Mouse (Mus musculus): ENCODE data around the gene Htr2a. TPM values are rescaled to one million over a fixed set of nuclear protein-coding genes. Genes with fewer than 3 reads are reported as not detected.

The Htr2a gene
- total and polyA plus RNA-seq, 3 experiments: 0.04 TPM; not detected in 2

DNA sequence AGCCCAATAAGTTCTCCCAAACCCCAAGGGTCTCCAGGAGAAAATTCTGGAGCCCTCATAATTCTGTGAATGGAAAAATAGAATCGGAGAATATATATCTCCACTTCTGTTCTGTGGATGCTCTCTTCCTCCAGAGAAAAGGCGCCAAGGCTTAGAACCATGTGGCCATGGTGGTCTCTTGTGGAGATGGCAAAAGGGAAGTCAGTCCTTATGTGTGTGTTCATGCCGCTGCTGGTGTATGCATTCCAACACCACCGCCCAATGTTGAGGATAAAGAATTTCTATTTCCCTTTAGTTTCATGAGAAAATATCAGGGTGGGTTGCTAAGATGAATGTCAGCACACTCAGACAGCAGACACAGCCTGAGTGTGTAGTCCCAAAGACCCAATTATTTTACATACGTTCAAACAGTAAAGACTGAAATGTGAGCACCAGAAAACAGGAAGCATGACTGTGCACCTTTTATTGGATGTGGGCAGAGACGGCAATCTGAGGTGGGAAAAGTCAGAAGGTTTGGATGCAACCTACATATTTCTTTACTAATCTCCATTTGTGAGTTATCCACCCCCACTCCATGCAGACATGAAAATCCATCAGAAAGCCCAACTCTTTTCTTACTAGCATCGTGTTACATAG is 37.4 kb upstream of the Htr2a start:
- Histone ChIP-seq H3K79me2 (replicated peaks; ENCODE audit: control insufficient read depth, extremely low read depth, insufficient read depth, poor library complexity, severe bottlenecking) (no peaks in the 10 kb centered on the region), H3K4me3 (replicated peaks in 1 of 3; ENCODE audit: low read depth in 2 of 3, low read length in 2 of 3, poor library complexity in 1 of 3) (no peak overlapping the region), H3K27me3 (replicated peaks) (no peaks in the 10 kb centered on the region), H3K9ac (ENCODE audit: insufficient read depth, low read depth) (no peak overlapping the region), H3K9me3 (replicated peaks; ENCODE audit: low read length) (no peaks in the 10 kb centered on the region), H3K4me1 (ENCODE audit: control insufficient read depth in 1 of 2, insufficient read depth in 2 of 2) (peaks cover 2 to 3% of the 10 kb centered on the region in 2 experiments; a peak in 1 of 4 replicates), H3K36me3 (replicated peaks in 1 of 2; ENCODE audit: control insufficient read depth in 1 of 2, insufficient read depth in 1 of 2, low read length in 1 of 2) (no peaks in the 10 kb centered on the region), H3K4me2 (ENCODE audit: insufficient read depth, low read depth, poor library complexity, severe bottlenecking) (no peak overlapping the region; the same call in 1 of the 2 replicates), H3K27ac (ENCODE audit: insufficient read depth, low read depth) (no peak overlapping the region)
- in situ Hi-C loops (cut with MboI; ENCODE audit: low pct_ligation_motif_present, low pct_unique_long_range_greater_than_20kb, low sequenced_read_pairs) (no loop called here), dilution Hi-C loops (cut with MboI; ENCODE audit: extremely low pct_ligation_motif_present, extremely low pct_unique_long_range_greater_than_20kb, low sequenced_read_pairs) (no loop called here)
- TF ChIP-seq RCOR1 (conservative IDR thresholded peaks at IDR 0.05; ENCODE audit: low read depth, low read length) (no peak), NELFE (IDR thresholded peaks at IDR 0.05; ENCODE audit: low read depth, low read length) (no peak), UBTF (IDR thresholded peaks at IDR 0.05; ENCODE audit: low read depth, low read length) (no peak), CHD1 (IDR thresholded peaks at IDR 0.05; ENCODE audit: low read depth, low read length) (no peak), ZMIZ1 (IDR thresholded peaks at IDR 0.05; ENCODE audit: low read depth, low read length) (no peak), MXI1 (IDR thresholded peaks at IDR 0.05; ENCODE audit: low read depth, low read length) (no peak), CTCF (conservative IDR thresholded peaks at IDR 0.05 in 1 of 2, IDR thresholded peaks at IDR 0.05 in 1 of 2; ENCODE audit: low read depth in 2 of 2, low read length in 2 of 2) (no peak), RAD21 (IDR thresholded peaks at IDR 0.05; ENCODE audit: low read depth, low read length) (no peak), JUN (IDR thresholded peaks at IDR 0.05; ENCODE audit: insufficient read depth, low read depth, low read length) (no peak), ETS1 (conservative IDR thresholded peaks at IDR 0.05; ENCODE audit: low read depth, low read length) (no peak), E2F4 (IDR thresholded peaks at IDR 0.05; ENCODE audit: insufficient replicate concordance, low read depth, low read length) (no peak), CHD2 (IDR thresholded peaks at IDR 0.05; ENCODE audit: low read length) (no peak), ZKSCAN1 (IDR thresholded peaks at IDR 0.05; ENCODE audit: borderline replicate concordance, low read depth, low read length) (no peak), MYC (IDR thresholded peaks at IDR 0.05; ENCODE audit: low read depth, low read length) (no peak)
- DNase-seq (ENCODE audit: extremely low read depth): no peak

- DNase-seq (ENCODE audit: extremely low read depth): no peak
- H3K9ac ChIP-seq (ENCODE audit: insufficient read depth, low read depth): no peak overlapping the region
- no peak overlapping the region for H3K4me3 ChIP-seq (replicated peaks in 1 of 3; ENCODE audit: low read depth in 2 of 3, low read length in 2 of 3, poor library complexity in 1 of 3)
- H3K4me1 ChIP-seq (ENCODE audit: control insufficient read depth in 1 of 2, insufficient read depth in 2 of 2): no peaks in the 10 kb centered on the region
- in situ Hi-C loops (cut with MboI; ENCODE audit: low pct_ligation_motif_present, low pct_unique_long_range_greater_than_20kb, low sequenced_read_pairs): no loop called here
- dilution Hi-C loops (cut with MboI; ENCODE audit: extremely low pct_ligation_motif_present, extremely low pct_unique_long_range_greater_than_20kb, low sequenced_read_pairs): no loop called here
- H3K36me3 ChIP-seq (replicated peaks in 1 of 2; ENCODE audit: control insufficient read depth in 1 of 2, insufficient read depth in 1 of 2, low read length in 1 of 2): no peaks in the 10 kb centered on the region
- no peak overlapping the region for H3K4me2 ChIP-seq (ENCODE audit: insufficient read depth, low read depth, poor library complexity, severe bottlenecking)
- H3K27ac ChIP-seq (ENCODE audit: insufficient read depth, low read depth): no peak overlapping the region
- no peaks in the 10 kb centered on the region for H3K9me3 ChIP-seq (replicated peaks; ENCODE audit: low read length)
- no peaks in the 10 kb centered on the region for H3K27me3 ChIP-seq (replicated peaks)
- TF ChIP-seq USF1 (IDR thresholded peaks at IDR 0.05; ENCODE audit: low read depth, low read length) (no peak), PAX5 (IDR thresholded peaks at IDR 0.05; ENCODE audit: low read length) (no peak), USF2 (conservative IDR thresholded peaks at IDR 0.05; ENCODE audit: low read depth, low read length) (no peak), MYC (IDR thresholded peaks at IDR 0.05; ENCODE audit: low read depth, low read length) (no peak), CHD1 (IDR thresholded peaks at IDR 0.05; ENCODE audit: low read depth, low read length) (no peak), SMC3 (IDR thresholded peaks at IDR 0.05; ENCODE audit: low read depth, low read length) (no peak), HCFC1 (IDR thresholded peaks at IDR 0.05; ENCODE audit: low read depth, low read length) (no peak), RAD21 (IDR thresholded peaks at IDR 0.05; ENCODE audit: low read depth, low read length) (no peak), POLR2AphosphoS2 (IDR thresholded peaks at IDR 0.05; ENCODE audit: low read depth, low read length) (no peak), TBP (conservative IDR thresholded peaks at IDR 0.05; ENCODE audit: low read depth, low read length) (no peak), NRF1 (IDR thresholded peaks at IDR 0.05; ENCODE audit: low read depth, low read length) (no peak), ZMIZ1 (IDR thresholded peaks at IDR 0.05; ENCODE audit: low read depth, low read length) (no peak)
- no peaks in the 10 kb centered on the region for H3K79me2 ChIP-seq (replicated peaks; ENCODE audit: control insufficient read depth, extremely low read depth, insufficient read depth, poor library complexity, severe bottlenecking)
Observed at GRCm38 (mm10) chr14:74611326-74611725, 29.3 kb upstream of the Htr2a start.
